Mouse (Mus musculus): ENCODE measurements around the gene Clcc1. TPM values are rescaled to one million over a fixed set of nuclear protein-coding genes. Genes with fewer than 3 reads are reported as not detected.

The Clcc1 gene
- polyA plus RNA-seq, 1 experiment from 2014 or later = 67.4 TPM

DNA sequence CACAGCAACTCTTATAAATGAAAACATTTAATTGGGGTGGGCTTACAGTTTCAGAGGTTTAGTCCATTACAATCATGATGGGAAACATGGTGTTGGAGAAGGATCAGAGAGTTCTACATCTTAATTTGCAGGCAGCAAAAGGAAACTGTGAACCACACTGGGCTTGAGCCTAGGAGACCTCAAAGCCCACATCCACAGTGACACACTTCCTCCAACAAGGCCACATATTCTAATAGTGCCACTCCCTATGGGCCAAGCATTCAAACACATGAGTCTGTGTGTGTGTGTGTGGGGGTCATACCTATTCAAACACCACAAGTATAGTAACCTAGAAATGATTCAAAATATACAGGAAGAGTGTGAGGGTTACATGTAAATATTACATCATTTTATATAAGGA is 73.6 kb downstream of the Clcc1 start:
- Histone ChIP-seq H3K9ac (ENCODE audit: low read depth, low read length) (no peak overlapping the region), H3K4me1 (ENCODE audit: control insufficient read depth, insufficient read depth, low read length) (peaks cover 3% of the 10 kb centered on the region; the same call in 1 of the 2 replicates), H3K4me2 (ENCODE audit: low read depth, low read length) (no peak overlapping the region), H3K27ac (replicated peaks; ENCODE audit: low read depth, low read length) (no peak overlapping the region), H3K27me3 (replicated peaks; ENCODE audit: control insufficient read depth, insufficient read depth, low read length) (no peaks in the 10 kb centered on the region), H3K9me3 (ENCODE audit: control insufficient read depth, low read length) (no peaks in the 10 kb centered on the region), H3K4me3 (ENCODE audit: low read depth, low read length) (no peak overlapping the region), H3K36me3 (ENCODE audit: control insufficient read depth, insufficient read depth, low read length) (no peaks in the 10 kb centered on the region)
- DNase-seq (ENCODE audit: low spot score) (no peak), ATAC-seq (ENCODE audit: low read depth) (no peak)

DNA sequence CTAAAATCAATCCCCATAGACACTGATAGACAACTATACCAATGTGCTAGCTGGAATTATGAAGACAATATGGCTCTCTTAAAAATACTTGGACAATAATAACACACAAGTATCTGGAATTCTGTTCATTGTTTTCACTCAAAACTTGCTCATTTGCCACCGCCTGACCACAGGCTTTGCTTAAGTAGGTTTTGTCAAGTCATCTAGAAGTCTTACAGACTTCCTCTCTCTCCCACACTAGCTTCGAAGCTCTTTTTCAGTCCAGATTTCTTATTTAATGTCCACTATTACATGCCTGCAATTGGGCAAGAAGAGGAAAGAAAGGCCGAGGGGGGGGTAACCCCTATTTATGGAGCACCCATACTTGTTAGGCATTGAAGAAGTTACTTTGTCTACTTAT is 74.1 kb downstream of the Clcc1 start:
- no peaks in the 10 kb centered on the region for H3K36me3 ChIP-seq (ENCODE audit: control insufficient read depth, insufficient read depth, low read length)
- no peak overlapping the region for H3K4me2 ChIP-seq (ENCODE audit: low read depth, low read length)
- no peak overlapping the region for H3K9ac ChIP-seq (ENCODE audit: low read depth, low read length)
- DNase-seq (ENCODE audit: low spot score) = no peak
- H3K4me1 ChIP-seq (ENCODE audit: control insufficient read depth, insufficient read depth, low read length) = peaks cover 3% of the 10 kb centered on the region; the same call in 1 of the 2 replicates
- ATAC-seq (ENCODE audit: low read depth) = no peak
- 85% methylated on average over 3 of the region's 3 CpGs for WGBS
- H3K27me3 ChIP-seq (replicated peaks; ENCODE audit: control insufficient read depth, insufficient read depth, low read length) = no peaks in the 10 kb centered on the region
- no peaks in the 10 kb centered on the region for H3K9me3 ChIP-seq (ENCODE audit: control insufficient read depth, low read length)
- H3K27ac ChIP-seq (replicated peaks; ENCODE audit: low read depth, low read length) = no peak overlapping the region
- no peak overlapping the region for H3K4me3 ChIP-seq (ENCODE audit: low read depth, low read length)

Other genes starting within 250 kb of the Clcc1 start
- gene Celsr2, start 238.4 kb upstream of the Clcc1 start, polyA plus RNA-seq (2014; fragmentation: Nextera tagmentation; extraction: Ambion mirVana) = 11.8 and 13.9 TPM in 2 replicates
- 111 and 125 TPM in 2 replicates for gene Sars, start 208.7 kb upstream of the Clcc1 start, polyA plus RNA-seq (2014; fragmentation: Nextera tagmentation; extraction: Ambion mirVana)
- 0.63 and 1.1 TPM in 2 replicates for gene 1700013F07Rik, start 119.8 kb upstream of the Clcc1 start, polyA plus RNA-seq (2014; fragmentation: Nextera tagmentation; extraction: Ambion mirVana)
- gene 5330417C22Rik, start 117.4 kb upstream of the Clcc1 start, polyA plus RNA-seq (2014; fragmentation: Nextera tagmentation; extraction: Ambion mirVana) = 2.2 and 2.5 TPM in 2 replicates
- gene Tmem167b, start 91.4 kb upstream of the Clcc1 start, polyA plus RNA-seq (2014; fragmentation: Nextera tagmentation; extraction: Ambion mirVana) = 46.3 and 46.8 TPM in 2 replicates
- 40.2 and 40.4 TPM in 2 replicates for gene Taf13, start 82.2 kb upstream of the Clcc1 start, polyA plus RNA-seq (2014; fragmentation: Nextera tagmentation; extraction: Ambion mirVana)
- gene Wdr47, start 62.6 kb upstream of the Clcc1 start, polyA plus RNA-seq (2014; fragmentation: Nextera tagmentation; extraction: Ambion mirVana) = 16.3 and 17.9 TPM in 2 replicates
- gene Gpsm2, start 68.4 kb downstream of the Clcc1 start, polyA plus RNA-seq (2014; fragmentation: Nextera tagmentation; extraction: Ambion mirVana) = 69.5 and 85.1 TPM in 2 replicates
- gene Aknad1, start 85.7 kb downstream of the Clcc1 start, polyA plus RNA-seq (2014; fragmentation: Nextera tagmentation; extraction: Ambion mirVana) = 0.92 and 1.5 TPM in 2 replicates
- gene Stxbp3, start 186.6 kb downstream of the Clcc1 start, polyA plus RNA-seq (2014; fragmentation: Nextera tagmentation; extraction: Ambion mirVana) = 35.3 and 35.7 TPM in 2 replicates
- gene Fndc7, start 236.1 kb downstream of the Clcc1 start, polyA plus RNA-seq (2014; fragmentation: Nextera tagmentation; extraction: Ambion mirVana) = 0.18 and 0.60 TPM in 2 replicates

Measured in embryonic facial prominence, embryonic 14.5 days (tissue).